Mouse (Mus musculus) T-cell, adult 2 months (primary cell): ENCODE results near the gene Bdh1.
"Not testable (repeated sequence)": the region's sequence is repeated elsewhere in the genome, so short reads cannot be mapped to it uniquely, and the experiment has no call there.

ENCODE experiments used
- DNase-seq: peaks from one replicate; pipeline ENCODE4 v3.0.0; 2022; ENCODE audit warnings: low spot score

The Bdh1 gene

DNA sequence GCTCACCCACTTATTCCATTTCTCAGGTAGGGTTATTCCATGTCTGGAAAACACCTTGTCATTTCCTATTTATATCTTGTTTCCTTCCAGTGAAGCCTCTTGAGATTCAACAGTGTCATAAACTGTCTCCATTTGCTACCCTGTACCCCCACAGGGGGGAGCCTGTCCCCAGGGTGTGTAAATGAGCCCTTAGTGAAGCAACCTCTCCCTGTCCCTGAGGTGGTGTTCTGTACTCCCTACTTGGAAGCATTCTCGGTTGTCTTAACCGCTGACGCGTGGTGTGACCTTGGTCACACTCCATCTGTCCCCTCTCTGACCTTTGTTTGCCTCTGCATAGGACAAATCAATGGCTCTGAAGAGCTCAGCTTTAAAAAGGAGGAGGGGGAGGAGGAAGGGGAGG, 43.5 kb downstream of the Bdh1 start:
- no peak for DNase-seq

DNA sequence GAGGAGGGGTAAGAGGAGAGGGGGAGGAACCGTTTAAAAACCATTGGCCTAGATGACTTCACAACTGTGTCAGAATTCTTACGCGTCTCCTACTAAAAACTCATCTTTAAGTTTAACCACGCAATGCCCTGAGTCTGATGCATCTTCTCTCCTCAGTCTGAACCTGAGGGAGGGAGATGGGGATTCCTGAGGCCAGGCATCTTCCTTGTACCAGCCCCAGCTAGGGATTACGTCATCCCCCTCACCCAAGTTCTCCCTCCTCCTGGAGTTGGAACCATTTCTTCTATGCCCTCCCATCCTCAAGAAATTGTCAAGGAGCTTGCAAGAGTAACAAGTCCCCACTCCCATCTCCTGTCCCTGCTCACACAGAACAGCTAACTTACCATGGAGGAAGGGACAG, 44.0 kb downstream of the Bdh1 start:
- no peak for DNase-seq

DNA sequence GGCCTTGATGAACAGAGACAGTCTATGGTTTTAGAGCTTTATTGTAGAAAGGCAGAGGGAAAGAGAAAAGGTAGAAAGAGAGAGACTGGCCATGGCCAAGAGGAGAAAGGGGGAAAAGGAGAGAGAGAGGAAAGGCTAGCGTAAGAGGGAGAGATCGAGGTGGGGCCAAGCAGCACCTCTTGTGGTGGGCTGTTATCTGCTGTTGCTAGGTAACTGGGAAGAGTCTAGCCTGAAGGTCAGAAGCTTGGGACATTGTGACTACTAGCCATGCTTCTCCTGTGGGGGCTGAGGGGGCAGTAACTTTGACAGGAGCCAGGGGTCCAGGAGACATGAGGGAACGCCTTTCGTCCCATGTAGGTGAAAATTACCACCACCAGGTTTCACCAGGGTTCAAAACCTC, 48.7 kb downstream of the Bdh1 start:
- DNase-seq: not testable (repeated sequence)

DNA sequence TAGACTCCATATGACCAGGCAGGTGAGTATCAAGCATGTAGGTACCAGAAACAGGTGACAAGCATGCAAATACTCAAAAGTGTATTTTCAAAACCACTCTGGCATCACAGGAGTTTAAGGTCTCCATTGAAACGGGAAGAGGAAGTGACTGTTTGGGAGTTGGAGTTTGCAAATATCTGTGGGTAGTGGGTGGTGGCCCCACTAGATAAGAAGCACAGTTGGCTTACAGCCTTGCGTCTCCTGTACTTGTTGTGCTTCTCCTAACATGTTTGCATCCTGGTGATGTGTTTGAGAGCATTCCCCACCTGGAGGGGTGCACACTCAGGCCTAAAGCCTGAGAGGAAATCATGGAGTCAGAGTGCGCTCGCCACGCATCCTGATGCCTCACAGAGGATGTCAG, 49.9 kb downstream of the Bdh1 start:
- no peak for DNase-seq

- DNase-seq: no peak
Observed at GRCm38 (mm10) chr16:31473226-31473625, 51.1 kb downstream of the Bdh1 start.

DNA sequence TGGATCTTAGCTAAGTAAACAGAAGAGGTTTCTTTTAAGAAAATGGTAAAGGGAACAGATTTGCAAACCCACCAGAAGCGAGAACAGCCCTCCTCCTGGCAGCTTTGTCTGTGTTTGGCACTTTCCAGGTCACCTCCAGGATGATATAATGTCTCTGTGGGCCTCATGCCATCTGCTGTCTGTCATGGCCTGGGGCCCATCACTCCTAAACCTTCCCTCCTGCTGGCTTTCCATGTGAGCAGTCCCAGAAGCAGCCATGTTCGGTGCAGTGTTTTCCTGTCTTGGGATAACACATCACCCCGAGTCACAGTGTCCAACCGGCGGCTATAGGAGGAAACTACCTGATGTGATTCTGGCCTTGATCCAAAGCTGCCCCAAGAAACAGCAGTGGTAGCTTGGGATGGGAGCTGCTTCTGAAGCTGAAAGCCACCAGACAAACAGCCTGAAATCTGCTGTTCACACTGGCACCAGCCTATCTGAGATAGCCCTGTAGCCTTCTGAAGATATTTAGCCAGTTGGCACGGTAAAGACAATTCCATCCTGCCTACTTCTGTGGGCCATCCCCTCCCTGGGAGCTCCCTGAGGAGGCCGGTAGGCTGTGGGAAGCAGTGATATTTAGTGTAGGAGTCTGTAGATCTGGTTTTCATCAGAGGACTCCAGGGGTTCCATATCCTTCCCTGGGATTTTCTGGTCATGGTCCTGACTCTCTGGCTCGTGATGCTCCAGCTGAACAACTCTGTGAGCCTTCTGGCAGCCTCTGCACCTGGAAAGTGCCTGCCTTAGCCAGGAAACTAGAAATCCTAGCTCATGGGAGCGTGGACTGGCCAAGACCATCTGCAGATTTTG, 53.3 kb downstream of the Bdh1 start:
- DNase-seq: no peak

GRCm38 (mm10) chr16:31476872-31477603, 55.0 kb downstream of the Bdh1 start:
- DNase-seq: no peak

- no peak for DNase-seq
Observed at GRCm38 (mm10) chr16:31485336-31485735, 63.3 kb downstream of the Bdh1 start.

DNA sequence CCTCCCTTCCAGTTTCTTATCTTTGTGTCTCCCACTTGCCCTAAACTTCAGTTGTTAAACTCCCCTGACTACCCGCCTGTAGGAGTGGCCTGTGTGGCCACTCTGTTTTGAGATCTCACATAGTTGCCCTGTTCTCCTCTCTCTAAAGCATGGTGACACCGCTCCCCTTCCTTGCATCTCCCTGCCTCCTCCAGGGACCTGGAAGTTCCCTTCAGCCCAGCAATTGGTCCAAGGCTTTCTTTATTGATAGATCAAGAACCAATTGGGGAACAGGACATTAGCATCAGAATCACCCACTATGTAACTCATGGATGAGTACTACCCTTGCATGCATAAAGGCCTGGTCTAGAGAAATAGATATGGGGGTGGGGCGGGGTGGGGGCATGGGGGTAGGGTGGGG, 65.2 kb downstream of the Bdh1 start:
- no peak for DNase-seq

- no peak for DNase-seq
Observed at GRCm38 (mm10) chr16:31489096-31489495, 67.0 kb downstream of the Bdh1 start.

DNA sequence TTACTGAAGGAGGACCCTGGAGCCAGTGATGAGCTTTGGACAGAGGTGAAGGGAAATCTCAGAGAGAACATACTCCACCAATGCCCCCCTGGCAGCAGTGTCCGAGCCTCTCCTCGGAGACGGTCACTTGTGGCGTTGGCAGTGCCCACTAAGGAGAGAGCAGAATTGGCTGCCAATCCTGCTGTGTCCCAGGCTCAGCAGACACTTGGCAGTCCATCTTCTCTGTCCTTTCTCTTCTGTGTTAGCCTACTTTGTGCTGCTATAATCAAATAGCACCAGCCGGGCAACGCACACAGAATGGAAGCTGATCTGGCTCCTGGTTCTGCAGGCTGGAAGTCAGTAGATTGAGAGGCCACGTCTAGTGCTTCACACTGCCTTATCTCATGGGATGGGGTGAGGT, 68.9 kb downstream of the Bdh1 start:
- no peak for DNase-seq

DNA sequence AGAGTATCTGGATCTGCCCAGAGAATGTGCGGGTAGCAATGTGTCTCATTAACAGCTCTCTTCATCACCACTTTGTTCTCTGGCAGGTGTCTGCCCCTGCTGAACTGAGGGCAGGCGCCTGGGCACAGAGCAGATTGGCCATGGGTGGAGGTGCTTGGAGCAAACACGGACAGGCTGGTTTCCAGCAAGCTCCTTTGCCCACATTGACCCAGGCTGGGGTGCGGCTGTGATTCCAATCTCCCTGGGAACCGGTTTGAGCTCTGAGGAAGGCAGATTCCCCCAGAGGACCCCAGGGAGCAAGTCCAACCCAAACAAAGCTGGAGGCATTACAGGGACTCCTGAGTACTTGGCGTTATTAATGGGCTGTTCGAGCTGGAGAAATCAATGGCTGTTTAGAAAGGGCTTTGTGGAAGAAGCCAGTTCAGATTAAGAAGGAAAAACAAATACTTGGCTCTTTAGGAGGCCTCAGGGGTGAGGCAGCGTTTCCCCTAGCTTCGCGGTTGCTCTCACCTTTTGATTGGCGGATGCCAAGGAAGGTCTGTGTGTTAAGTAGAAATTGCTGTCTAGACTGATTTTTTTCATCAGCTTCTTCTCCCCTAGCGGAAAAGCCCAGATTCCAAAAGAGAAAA, 71.0 kb downstream of the Bdh1 start:
- no peak for DNase-seq

GRCm38 (mm10) chr16:31493550-31493965, 71.5 kb downstream of the Bdh1 start:
- DNase-seq: no peak

DNA sequence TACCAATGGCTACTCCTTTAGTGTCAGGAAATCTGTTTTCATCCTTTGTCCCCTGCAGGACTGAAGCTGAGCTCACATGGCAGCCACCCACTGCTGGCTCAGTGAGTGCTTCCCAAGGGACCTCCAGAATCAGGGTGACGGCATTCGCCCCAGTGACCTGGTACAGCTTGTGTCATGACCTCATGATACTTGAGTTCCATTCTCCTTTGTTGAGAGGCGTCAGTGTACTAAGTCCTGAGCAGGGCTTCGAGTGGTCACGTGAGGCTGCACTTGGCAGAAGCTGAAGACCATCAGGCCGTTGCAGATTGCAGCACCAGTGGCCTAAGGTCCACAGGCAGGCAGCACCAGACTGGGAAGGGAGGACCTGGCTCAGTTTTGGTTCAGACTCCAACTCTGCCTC, 71.9 kb downstream of the Bdh1 start:
- no peak for DNase-seq

DNA sequence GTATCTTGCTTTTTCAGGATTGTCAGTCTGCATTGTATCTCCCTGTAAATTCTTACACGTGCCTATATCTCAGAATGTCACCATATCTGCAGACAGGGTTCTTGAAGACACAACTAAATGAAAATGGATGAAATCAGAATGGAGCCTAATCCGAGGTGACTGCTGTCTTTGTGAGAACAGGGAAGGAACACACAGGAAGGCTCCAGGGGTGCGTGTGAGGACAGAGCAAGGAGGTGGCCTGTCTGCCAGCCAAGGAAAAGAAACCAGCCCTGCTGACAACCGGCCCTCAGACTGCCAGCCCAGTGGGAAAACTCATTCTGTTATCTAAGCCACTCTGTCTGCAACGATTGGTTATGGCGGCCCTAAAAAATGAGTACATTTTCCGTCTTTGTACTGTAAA, 73.3 kb downstream of the Bdh1 start:
- DNase-seq: no peak

DNA sequence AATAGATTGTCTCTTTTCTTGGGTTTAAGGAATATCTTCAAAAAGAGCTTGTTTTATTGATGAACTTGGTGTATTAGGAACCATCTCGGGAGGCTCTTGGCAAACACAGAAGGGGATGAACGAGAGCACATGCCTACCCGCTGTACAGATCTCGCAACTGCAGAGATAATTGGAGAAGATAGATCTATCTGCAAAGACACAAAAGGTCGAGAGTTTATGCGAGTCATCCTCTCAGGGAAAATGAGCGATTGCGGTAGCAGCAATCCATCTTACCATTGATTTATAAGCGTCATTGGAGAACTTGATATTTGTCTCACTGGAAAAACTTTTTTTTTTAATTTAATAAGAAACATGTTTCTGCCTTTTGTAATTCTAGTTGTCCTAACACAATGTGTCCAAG, 73.7 kb downstream of the Bdh1 start:
- no peak for DNase-seq

DNA sequence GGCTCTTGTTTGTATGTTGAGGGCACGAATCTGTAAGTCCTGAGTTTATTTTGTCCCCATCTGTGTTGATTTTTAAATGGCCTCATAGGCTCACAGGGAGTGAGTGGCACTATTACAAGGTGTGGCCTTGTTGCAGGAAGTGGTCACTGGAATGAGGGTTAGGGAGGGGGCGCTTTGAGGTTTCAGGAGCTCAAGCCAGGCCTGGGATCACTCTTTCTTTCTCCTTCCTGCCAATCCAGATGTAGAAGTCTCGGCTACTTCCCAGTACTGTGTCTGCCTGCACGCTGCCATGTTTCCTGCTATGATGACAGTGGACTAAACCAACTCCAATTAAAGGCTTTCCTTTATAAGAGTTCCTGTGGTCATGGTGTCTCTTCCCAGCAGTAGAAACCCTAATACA, 76.3 kb downstream of the Bdh1 start:
- no peak for DNase-seq

- no peak for DNase-seq
Observed at GRCm38 (mm10) chr16:31499021-31499420, 76.9 kb downstream of the Bdh1 start.

DNA sequence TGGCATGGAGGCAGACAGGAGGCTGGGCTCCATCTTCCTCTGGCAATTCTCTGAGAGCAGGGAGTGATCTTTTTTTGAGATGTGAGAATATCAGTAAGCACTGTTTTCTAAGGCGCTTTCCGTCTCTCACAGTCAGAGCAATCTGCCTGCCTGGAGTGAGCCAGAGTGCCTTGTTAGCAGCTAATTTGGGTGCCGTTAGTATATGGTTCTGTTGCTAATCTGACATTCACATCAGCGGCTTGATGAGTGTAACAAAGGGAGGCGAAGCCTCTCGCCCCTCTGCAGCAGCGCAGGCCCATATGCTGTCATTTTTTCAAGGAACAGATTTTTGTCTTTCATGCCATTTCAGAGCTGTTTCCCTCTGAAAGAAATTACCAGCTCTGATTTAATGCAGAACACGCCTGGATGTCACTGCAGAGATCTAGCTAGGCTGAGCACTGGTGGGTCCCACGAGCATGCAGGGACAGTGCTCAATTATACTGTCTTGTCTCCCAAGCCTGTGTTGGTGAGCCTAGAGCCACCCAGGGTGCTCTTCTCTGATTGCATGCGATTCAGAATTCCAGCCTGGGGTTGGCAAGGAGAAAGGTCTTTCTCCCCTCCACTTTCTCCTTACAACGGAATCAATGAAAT, 77.7 kb downstream of the Bdh1 start:
- no peak for DNase-seq

- no peak for DNase-seq
Observed at GRCm38 (mm10) chr16:31500532-31500931, 78.5 kb downstream of the Bdh1 start.

DNA sequence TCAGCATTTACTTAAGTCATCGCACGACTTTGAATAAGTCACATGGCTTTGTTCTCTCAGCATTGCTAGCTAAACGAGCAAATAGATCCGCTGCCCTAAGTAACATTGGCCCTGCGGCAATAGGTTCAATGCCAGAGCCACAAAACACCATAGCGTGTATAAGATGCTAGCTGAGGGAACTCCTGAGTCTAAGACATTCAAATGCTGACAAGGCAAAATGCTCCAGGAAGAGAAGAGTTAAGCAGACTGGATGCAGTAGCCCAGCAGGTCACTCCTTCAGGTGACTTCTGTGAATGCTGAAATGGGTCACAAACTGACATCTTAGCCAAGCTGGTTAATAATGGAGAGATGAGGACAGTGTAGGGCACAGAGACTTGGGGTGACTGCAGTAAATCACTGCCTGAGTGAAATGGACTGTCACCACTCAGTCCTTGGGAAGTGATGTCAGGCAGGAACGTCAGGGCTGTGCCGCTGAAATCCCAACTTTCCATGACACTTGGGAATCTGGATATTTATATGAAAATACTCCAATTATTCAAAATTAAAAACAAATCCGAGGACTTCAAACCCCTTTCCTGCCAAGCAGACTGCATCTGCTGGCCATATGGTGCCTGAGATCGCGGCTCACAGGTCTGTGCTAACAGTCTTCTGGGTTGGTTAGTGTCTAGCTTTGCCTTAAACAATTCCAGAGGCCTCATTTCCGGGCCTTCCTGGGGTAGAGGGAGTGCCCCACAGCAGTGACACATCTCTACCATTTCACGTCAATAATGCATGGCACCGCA, 79.1 kb downstream of the Bdh1 start:
- no peak for DNase-seq
